Mouse (Mus musculus) heart, postnatal 0 days (tissue): Measurements from ENCODE around the gene Mastl. TPM values are rescaled to one million over a fixed set of nuclear protein-coding genes. Genes with fewer than 3 reads are reported as not detected.

Source experiments
- ATAC-seq: fragments of 200-750 bp; cut with Nextera tagmentation; 2 replicates; pipeline ENCODE4 v1.8.0; 2017; ENCODE audit warnings: low read depth, moderate number of reproducible peaks, moderate library complexity; ENCODE audit not compliant: insufficient read depth
- DNase-seq: peaks from one replicate; pipeline ENCODE4 v3.0.0-alpha.2; 2016; ENCODE audit warnings: low spot score
- H3K27ac ChIP-seq: fragments of 300-500 bp; sonication (generic); 2 replicates; pipeline ENCODE4 v1.5.1; 2014; ENCODE audit warnings: low read depth, mild to moderate bottlenecking
- H3K27me3 ChIP-seq: fragments of 300-500 bp; sonication (generic); 2 replicates; pipeline ENCODE4 v1.6.1; 2014; ENCODE audit warnings: low read length, mixed read lengths; ENCODE audit not compliant: control insufficient read depth, insufficient read depth
- H3K36me3 ChIP-seq: fragments of 300-500 bp; sonication (generic); replicated peaks from 2 replicates; pipeline ENCODE4 v1.6.1; 2014; ENCODE audit warnings: low read length, mixed read lengths; ENCODE audit not compliant: control insufficient read depth, insufficient read depth
- H3K4me1 ChIP-seq: fragments of 300-500 bp; sonication (generic); 2 replicates; pipeline ENCODE4 v1.6.1; 2014; ENCODE audit warnings: antibody characterized with exemption; ENCODE audit not compliant: control insufficient read depth, insufficient read depth
- H3K4me2 ChIP-seq: fragments of 300-500 bp; sonication (generic); 2 replicates; pipeline ENCODE4 v1.6.1; 2014; ENCODE audit warnings: low read depth, mild to moderate bottlenecking, low read length, moderate library complexity
- H3K4me3 ChIP-seq: fragments of 300-500 bp; sonication (generic); 2 replicates; pipeline ENCODE4 v1.5.1; 2014; ENCODE audit warnings: low read depth, low read length
- H3K9ac ChIP-seq: fragments of 300-500 bp; sonication (generic); replicated peaks from 2 replicates; pipeline ENCODE4 v1.6.1; 2014; ENCODE audit warnings: low read depth, low read length, mixed read lengths
- H3K9me3 ChIP-seq: fragments of 300-500 bp; sonication (generic); replicated peaks from 2 replicates; pipeline ENCODE4 v1.6.1; 2016; ENCODE audit warnings: low read length; ENCODE audit not compliant: control insufficient read depth
- CTCF ChIP-seq: IDR thresholded peaks from 2 replicates; pipeline ENCODE4 v1.5.1; 2016; ENCODE audit warnings: antibody characterized with exemption, control low read depth, low read depth
- EP300 ChIP-seq: IDR thresholded peaks from 2 replicates; pipeline ENCODE4 v1.6.1; 2016; ENCODE audit warnings: antibody characterized with exemption, low read depth
- WGBS: fragments of 180-500 bp; shearing (Covaris S2); extraction: QIAGEN DNeasy Blood & Tissue Kit; methylation state at CpG from one replicate; pipeline ENCODE4 v1.1.7; 2014; 5-methylcytosine and 5-hydroxymethylcytosine counted together
- polyA plus RNA-seq: library from polyadenylated mRNA; unstranded; fragments of >200 nt; fragmentation: Nextera tagmentation; extraction: Ambion mirVana; gene quantifications from 2 replicates; pipeline ENCODE4 v1.2.1, GENCODE M21; 2015
- total RNA-seq: library from RNA; depleted of rRNA; stranded (reverse); fragments of >200 nt; gene quantifications from 2 replicates; pipeline ENCODE4 v1.2.3, GENCODE M21; 2014; ENCODE audit warnings: low replicate concordance

Gene Mastl
- total and polyA plus RNA-seq, 2 experiments from 2014 or later: 3.4 to 4.9 TPM

DNA sequence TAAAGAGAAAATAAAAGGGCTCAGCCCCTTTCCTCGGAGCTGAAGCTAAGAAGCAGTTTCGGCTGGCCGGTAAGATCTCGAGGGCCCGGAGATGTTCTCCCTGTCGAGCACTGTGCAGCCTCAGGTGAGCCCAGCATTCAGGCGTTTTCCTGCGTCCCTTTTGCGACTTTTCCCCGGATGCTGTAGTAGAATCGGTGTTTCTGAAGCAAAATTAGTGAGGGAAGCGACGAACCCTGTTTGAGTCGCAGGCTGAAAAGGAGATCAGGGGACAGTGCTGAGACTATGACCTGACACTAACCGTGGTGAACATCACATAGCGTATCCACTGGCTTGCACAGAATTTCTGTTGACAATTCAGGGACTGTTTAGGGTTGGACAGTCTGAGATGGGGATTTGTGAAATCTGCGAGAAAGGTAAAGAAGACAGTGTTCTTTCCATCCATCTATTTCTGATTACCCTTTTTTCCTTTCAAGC is 821 bp upstream of the Mastl start:
- WGBS: under 1% methylated on average over 17 of the region's 17 CpGs
- Histone ChIP-seq H3K27ac (peak overlapping the region; percentile 99), H3K4me1 (peaks cover 28% of the 10 kb centered on the region; the same call in 1 of the 2 replicates), H3K9me3 (no peaks in the 10 kb centered on the region), H3K27me3 (no peaks in the 10 kb centered on the region), H3K36me3 (peaks cover 8% of the 10 kb centered on the region; the same call in 1 of the 2 replicates), H3K4me2 (peak overlapping the region; percentile 74), H3K4me3 (peak overlapping the region; percentile 93), H3K9ac (peak overlapping the region; percentile 77)
- DNase-seq: no peak
- TF ChIP-seq EP300 (no peak), CTCF (no peak)
- ATAC-seq: no peak

DNA sequence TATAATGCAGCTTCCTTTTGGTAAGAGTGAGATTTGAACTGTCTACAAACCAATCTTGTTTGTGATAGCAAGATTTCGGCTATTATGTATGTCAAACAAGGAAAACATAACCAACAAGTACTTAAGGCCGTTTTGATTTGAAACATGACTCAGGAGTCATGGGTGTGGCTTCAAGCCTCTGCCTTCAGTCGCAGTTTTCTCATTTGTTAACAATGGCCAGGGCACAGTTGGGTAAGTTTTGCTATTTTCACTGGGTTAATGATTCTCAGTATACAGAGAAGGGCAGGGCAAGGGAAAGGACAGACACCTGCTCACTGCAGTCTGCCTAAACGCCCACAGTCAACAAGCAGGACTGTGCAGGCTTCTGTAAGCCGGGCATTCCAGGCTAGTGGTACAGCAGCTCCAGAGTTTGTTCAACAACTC is 614 bp downstream of the Mastl start:
- peaks cover 6% of the 10 kb centered on the region; the same call in 1 of the 2 replicates for H3K36me3 ChIP-seq
- no peaks in the 10 kb centered on the region for H3K27me3 ChIP-seq
- peak overlapping the region; percentile 74 for H3K4me2 ChIP-seq
- no peak for ATAC-seq
- H3K4me3 ChIP-seq: peak overlapping the region; percentile 93
- H3K9me3 ChIP-seq: no peaks in the 10 kb centered on the region
- H3K27ac ChIP-seq: peak overlapping the region; percentile 99
- 4% methylated on average over 5 of the region's 5 CpGs for WGBS
- TF ChIP-seq CTCF: no peak
- no peak for TF ChIP-seq EP300
- H3K9ac ChIP-seq: peak overlapping the region; percentile 77
- no peak for DNase-seq
- peaks cover 28% of the 10 kb centered on the region; the same call in 1 of the 2 replicates for H3K4me1 ChIP-seq

DNA sequence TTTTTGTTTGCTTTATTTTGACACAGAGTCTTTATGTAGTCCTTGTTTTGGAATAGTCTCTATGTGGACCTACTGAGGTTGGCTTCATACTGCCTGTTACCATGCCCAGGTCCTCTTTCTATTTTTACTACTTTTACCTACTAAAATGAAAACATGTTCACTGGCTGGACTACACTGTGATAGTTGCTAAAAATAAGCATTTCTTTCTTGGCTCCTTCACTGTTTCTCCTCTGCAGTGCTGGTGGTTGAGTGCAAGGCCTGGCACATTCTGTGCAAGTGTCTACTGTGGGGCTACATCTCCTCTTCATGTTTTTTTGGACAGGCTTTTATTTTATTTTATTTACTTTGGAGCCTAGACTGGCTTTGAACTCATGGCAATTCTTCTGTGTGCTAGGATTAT is 36.3 kb downstream of the Mastl start:
- ATAC-seq: no peak

DNA sequence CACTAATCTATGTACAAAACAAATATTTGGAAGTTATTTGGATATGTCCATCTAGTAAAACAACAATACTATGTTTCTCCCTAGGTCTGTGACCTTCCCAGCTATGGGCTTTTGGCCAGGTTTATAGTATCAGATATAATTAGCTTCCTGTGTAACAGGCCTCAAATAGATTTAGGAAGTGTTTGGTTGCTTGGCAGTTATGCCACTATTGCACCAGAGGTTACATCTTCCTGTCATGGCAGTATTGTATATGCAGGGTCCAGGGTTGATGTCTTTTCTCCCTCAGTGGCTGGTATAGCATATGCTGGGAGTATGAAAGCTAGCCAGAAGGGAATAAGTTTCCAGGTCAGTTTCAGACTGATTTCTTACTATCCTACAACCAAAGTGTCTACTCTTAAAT is 53.6 kb downstream of the Mastl start:
- H3K9me3 ChIP-seq: no peaks in the 10 kb centered on the region
- no peak for ATAC-seq
- no peak overlapping the region for H3K27ac ChIP-seq
- no peak overlapping the region for H3K4me3 ChIP-seq
- no peak for DNase-seq
- no peak overlapping the region for H3K9ac ChIP-seq
- H3K27me3 ChIP-seq: no peaks in the 10 kb centered on the region
- H3K36me3 ChIP-seq: peaks cover 5% of the 10 kb centered on the region; the same call in 1 of the 2 replicates
- TF ChIP-seq EP300: no peak
- TF ChIP-seq CTCF: no peak
- H3K4me2 ChIP-seq: no peak overlapping the region
- no peaks in the 10 kb centered on the region for H3K4me1 ChIP-seq

More for the DNA sequence above, 36.3 kb downstream of the Mastl start:
- Histone ChIP-seq H3K4me3 (no peak overlapping the region), H3K36me3 (peaks cover 18% of the 10 kb centered on the region), H3K27ac (no peak overlapping the region), H3K9ac (no peak overlapping the region), H3K27me3 (no peaks in the 10 kb centered on the region), H3K4me2 (no peak overlapping the region), H3K9me3 (no peaks in the 10 kb centered on the region), H3K4me1 (no peaks in the 10 kb centered on the region)
- DNase-seq: no peak
- TF ChIP-seq CTCF: no peak
- TF ChIP-seq EP300: no peak

DNA sequence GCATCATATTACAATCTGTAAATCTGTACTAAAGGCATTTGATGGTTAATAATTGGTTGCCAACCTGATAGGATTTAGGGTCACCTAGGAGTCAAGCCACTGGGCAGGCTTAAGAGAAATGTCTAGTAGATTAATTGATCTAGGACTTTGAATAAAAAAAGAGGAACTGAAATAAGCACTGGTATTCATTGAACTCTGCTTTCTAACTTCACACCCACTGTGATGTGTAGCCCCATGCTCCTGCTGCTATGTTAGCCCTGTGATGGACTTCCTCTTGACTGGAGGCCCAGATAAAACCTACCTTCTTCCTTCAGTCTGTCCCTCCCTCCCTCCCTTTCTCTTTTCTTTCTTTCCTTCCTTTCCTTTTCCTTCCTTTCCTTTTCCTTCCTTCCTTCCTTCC is 58.8 kb downstream of the Mastl start:
- Histone ChIP-seq H3K4me1 (no peaks in the 10 kb centered on the region), H3K4me2 (no peak overlapping the region), H3K9ac (no peak overlapping the region), H3K27ac (no peak overlapping the region), H3K9me3 (no peaks in the 10 kb centered on the region), H3K27me3 (no peaks in the 10 kb centered on the region), H3K36me3 (peaks cover 35% of the 10 kb centered on the region), H3K4me3 (no peak overlapping the region)
- no peak for ATAC-seq
- no peak for TF ChIP-seq CTCF
- TF ChIP-seq EP300: no peak
- no peak for DNase-seq

DNA sequence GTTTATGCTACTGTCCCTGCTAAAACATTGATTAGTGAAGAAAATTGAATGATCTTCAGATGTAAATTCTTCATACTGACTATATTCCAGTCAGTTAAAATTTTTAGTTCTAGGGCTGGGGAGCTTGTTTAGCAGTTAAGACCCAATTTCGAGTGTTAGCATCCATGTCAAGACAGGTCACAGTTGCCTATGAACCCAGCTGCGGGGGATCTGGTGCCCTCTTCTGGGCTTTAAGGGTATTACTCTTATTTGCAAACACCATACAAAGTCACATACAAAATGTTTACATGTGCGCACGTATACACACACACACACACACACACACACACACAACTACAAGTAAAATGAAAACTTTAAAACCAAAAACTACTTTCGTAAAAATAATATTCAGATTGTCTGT is 63.6 kb downstream of the Mastl start:
- 52% methylated on average over 5 of the region's 5 CpGs for WGBS
- Histone ChIP-seq H3K4me3 (no peak overlapping the region), H3K4me1 (no peaks in the 10 kb centered on the region), H3K27me3 (no peaks in the 10 kb centered on the region), H3K9ac (no peak overlapping the region), H3K36me3 (peaks cover 63% of the 10 kb centered on the region), H3K27ac (no peak overlapping the region), H3K4me2 (no peak overlapping the region), H3K9me3 (no peaks in the 10 kb centered on the region)
- ATAC-seq (no peak), DNase-seq (peak; percentile 18)
- TF ChIP-seq EP300 (no peak), CTCF (peak; percentile 64)
